Comparison of ENCODE assay signal across 25 mouse cellular contexts in genomic region chr15:80559978-80560377, GRCm38 (mm10). TPM values are rescaled to one million over a fixed set of nuclear protein-coding genes. Genes with fewer than 3 reads are reported as not detected.
DNase-seq lines count a peak whose midpoint lies in the region; ATAC-seq and TF ChIP-seq lines count a peak whose summit lies in the region.
"Had no signal": no experiment of that assay in that cellular context is flagged by ENCODE, and none has a peak within 500 bp of the region (broad histone marks: within the 10 kb centered on the region; RNA-seq: fewer than 3 reads in every experiment).

No protein-coding gene starts in this region.

- DNase-seq in heart, postnatal 14 days, result no peak
- peak; percentile 67 for DNase-seq in 3T3-L1 (ENCODE audit: low read depth, low spot score)
- no peak for DNase-seq in adrenal gland, adult 8-10 months
- DNase-seq in right cerebral cortex, adult 2 months (ENCODE audit: low spot score in 2 of 2), result no peak
- DNase-seq: adrenal gland, postnatal 14 days; cerebellum, adult 11 months; cerebellum, postnatal 10 days; kidney, adult 8-10 months; left cerebral cortex, postnatal 4 days; liver, postnatal 0 days had no signal

- H3K4me3 ChIP-seq in heart, embryonic 13.5 days, result no peak overlapping the region
- H3K4me3 ChIP-seq in C2C12 (ENCODE audit: insufficient read depth, poor library complexity, severe bottlenecking) (no peak overlapping the region), myocyte (no peak overlapping the region)
- H3K4me3 ChIP-seq: hindbrain, embryonic 12.5 days; midbrain, embryonic 10.5 days; neural tube, embryonic 12.5 days had no signal

- no peak for TF ChIP-seq CTCF in C2C12 (IDR thresholded peaks at IDR 0.05; ENCODE audit: control insufficient read depth, insufficient read depth, insufficient read length)

- no peak overlapping the region for H3K9ac ChIP-seq in heart, embryonic 13.5 days
- H3K9ac ChIP-seq: hindbrain, embryonic 12.5 days; liver, postnatal 0 days; neural tube, embryonic 12.5 days had no signal

- peaks cover 16% of the 10 kb centered on the region for H3K4me1 ChIP-seq in heart, embryonic 13.5 days
- H3K4me1 ChIP-seq: hindbrain, embryonic 12.5 days; midbrain, embryonic 10.5 days; neural tube, embryonic 12.5 days had no signal

- H3K9me3 ChIP-seq in heart, embryonic 13.5 days, result no peaks in the 10 kb centered on the region
- H3K9me3 ChIP-seq: hindbrain, embryonic 12.5 days; midbrain, embryonic 10.5 days; neural tube, embryonic 12.5 days had no signal

- H3K27me3 ChIP-seq in heart, embryonic 13.5 days (replicated peaks), result peaks cover 16% of the 10 kb centered on the region
- no peaks in the 10 kb centered on the region for H3K27me3 ChIP-seq in C2C12 (ENCODE audit: control insufficient read depth, insufficient read depth, insufficient read length)
- no peaks in the 10 kb centered on the region for H3K27me3 ChIP-seq in myocyte (ENCODE audit: control insufficient read depth, insufficient read depth, insufficient read length)
- H3K27me3 ChIP-seq: hindbrain, embryonic 12.5 days; neural tube, embryonic 12.5 days had no signal

- no peaks in the 10 kb centered on the region for H3K79me3 ChIP-seq in C2C12 (ENCODE audit: low read depth)

- 0 out of 2 replicates have a peak overlapping the region, but pooled peaks have one; percentile 9 for H3K4me2 ChIP-seq in heart, embryonic 13.5 days
- H3K4me2 ChIP-seq in myocyte (ENCODE audit: low read depth), result peak overlapping the region; percentile 46
- H3K4me2 ChIP-seq: hindbrain, embryonic 12.5 days; neural tube, embryonic 12.5 days had no signal

- H3K36me3 ChIP-seq in heart, embryonic 13.5 days, result no peaks in the 10 kb centered on the region
- H3K36me3 ChIP-seq in C2C12 (ENCODE audit: control insufficient read depth, insufficient read depth) (no peaks in the 10 kb centered on the region), myocyte (ENCODE audit: control insufficient read depth, insufficient read depth) (no peaks in the 10 kb centered on the region)
- H3K36me3 ChIP-seq: hindbrain, embryonic 12.5 days; midbrain, embryonic 10.5 days; neural tube, embryonic 12.5 days had no signal

- H3K79me2 ChIP-seq in C2C12 (ENCODE audit: control insufficient read depth, insufficient read depth) (no peaks in the 10 kb centered on the region), myocyte (ENCODE audit: control insufficient read depth, insufficient read depth) (no peaks in the 10 kb centered on the region)

- H3ac ChIP-seq in C2C12 (ENCODE audit: control insufficient read depth, insufficient read length, low read depth) (peak overlapping the region; percentile 19), myocyte (ENCODE audit: control insufficient read depth, insufficient read length) (no peak overlapping the region)

- 28% methylated on average over 14 of the region's 14 CpGs for WGBS in heart, embryonic 13.5 days

- H3K27ac ChIP-seq in heart, embryonic 13.5 days (replicated peaks), result no peak overlapping the region
- H3K27ac ChIP-seq: hindbrain, embryonic 12.5 days; midbrain, embryonic 10.5 days; neural tube, embryonic 12.5 days; stomach, postnatal 0 days had no signal

- intact Hi-C loops in heart, postnatal 14 days (cut with DNase I), result no loop called here

- ATAC-seq in heart, embryonic 13.5 days (ENCODE audit: extremely low read depth, insufficient number of reproducible peaks, low FRiP score, low TSS enrichment), result no peak
- ATAC-seq: liver, postnatal 0 days had no signal

- no peak for TF ChIP-seq POLR2A in myocyte (IDR thresholded peaks at IDR 0.05; ENCODE audit: insufficient read length, low read depth)

TF ChIP-seq in C2C12, 6 proteins besides CTCF, POLR2A, EP300 and RAD21:
- TF ChIP-seq MYOG (IDR thresholded peaks at IDR 0.05; ENCODE audit: control insufficient read depth, extremely low read depth, insufficient read length) (no peak), MAX (IDR thresholded peaks at IDR 0.05) (peak; percentile 63), USF1 (IDR thresholded peaks at IDR 0.05; ENCODE audit: low read depth) (peak; percentile 26)
TF ChIP-seq in C2C12: peak in this region for 2.

TF ChIP-seq in myocyte, 11 proteins besides CTCF, POLR2A, EP300 and RAD21:
- TF ChIP-seq MYOG (IDR thresholded peaks at IDR 0.05; ENCODE audit: control insufficient read depth in 1 of 3, insufficient read depth in 1 of 3, insufficient read length in 2 of 3, low read depth in 2 of 3) (no peak), REST (IDR thresholded peaks at IDR 0.05; ENCODE audit: insufficient read depth, insufficient read length) (no peak), CEBPB (IDR thresholded peaks at IDR 0.05; ENCODE audit: insufficient read depth, poor library complexity, severe bottlenecking) (no peak), E2F4 (IDR thresholded peaks at IDR 0.05; ENCODE audit: insufficient read depth) (no peak), TCF3 (IDR thresholded peaks at IDR 0.05; ENCODE audit: insufficient read length, low read depth) (no peak), SRF (IDR thresholded peaks at IDR 0.05; ENCODE audit: control insufficient read depth, insufficient read length, low read depth) (no peak), TCF12 (IDR thresholded peaks at IDR 0.05; ENCODE audit: insufficient read depth, poor library complexity, severe bottlenecking) (no peak), POLR2AphosphoS2 (IDR thresholded peaks at IDR 0.05; ENCODE audit: insufficient read length, low read depth) (no peak), MYOD1 (IDR thresholded peaks at IDR 0.05; ENCODE audit: control insufficient read depth in 1 of 3, insufficient read length in 2 of 3, low read depth in 2 of 3) (no peak), USF1 (IDR thresholded peaks at IDR 0.05; ENCODE audit: low read depth) (no peak), MAX (IDR thresholded peaks at IDR 0.05; ENCODE audit: low read depth) (no peak)

RNA-seq across cellular contexts. Expression of gene Enthd1, which starts 5.0 kb away (rescaled TPM):
- polyA plus RNA-seq in heart, embryonic 13.5 days (2015; fragmentation: Nextera tagmentation; extraction: Ambion mirVana), result not detected in 2 replicates
- not detected for total RNA-seq in heart, postnatal 14 days (2021)
- polyA plus RNA-seq in C2C12 (2012; fragmentation: generic; extraction: Trizol) (0.02 TPM), myocyte (2012; fragmentation: generic; extraction: Trizol) (not detected)
- total RNA-seq in adrenal gland, adult 8-10 months (2022), result not detected
- total RNA-seq: adrenal gland, postnatal 14 days; gastrocnemius, adult 18-20 months; gastrocnemius, postnatal 4 days; layer of hippocampus, adult 8-10 months; left cerebral cortex, adult 18-20 months; liver, adult 2 months had no signal
- polyA plus RNA-seq: forebrain, embryonic 11.5 days; heart, embryonic 16.5 days; hindbrain, embryonic 12.5 days; intestine, embryonic 14.5 days; liver, adult 2 months; liver, postnatal 0 days; midbrain, embryonic 10.5 days; neural tube, embryonic 12.5 days; stomach, postnatal 0 days had no signal

RNA-seq across cellular contexts. Expression of gene Grap2, which starts 12.4 kb away (rescaled TPM):
- polyA plus RNA-seq in heart, embryonic 13.5 days (2015; fragmentation: Nextera tagmentation; extraction: Ambion mirVana), result 4.9 and 8.8 TPM in 2 replicates
- 1 to 10 TPM; 1.7 to 5.4 TPM for total RNA-seq in heart, postnatal 14 days (2021)
- under 0.01 TPM for polyA plus RNA-seq in C2C12 (2012; fragmentation: generic; extraction: Trizol)
- not detected for polyA plus RNA-seq in myocyte (2012; fragmentation: generic; extraction: Trizol)
- total RNA-seq in adrenal gland, adult 8-10 months (2022), result 1 to 10 TPM in 3 of 4 experiments, under 1 TPM in 1; 0.66 to 1.7 (median 1.3) TPM
